Mouse (Mus musculus) liver, embryonic 12.5 days (tissue): Measurements from ENCODE around the gene Eif4g2. TPM values are rescaled to one million over a fixed set of nuclear protein-coding genes. Genes with fewer than 3 reads are reported as not detected.

Source experiments
- polyA plus RNA-seq: library from polyadenylated mRNA; unstranded; fragments of >200 nt; fragmentation: Nextera tagmentation; extraction: Ambion mirVana; gene quantifications from 2 replicates; pipeline ENCODE4 v1.2.1, GENCODE M21; 2016

Eif4g2 gene
- polyA plus RNA-seq, 1 experiment from 2014 or later, result 693 TPM

Other genes starting within 250 kb of the Eif4g2 start
- gene Rnf141, start 238.6 kb downstream of the Eif4g2 start, polyA plus RNA-seq, result 29.1 and 31.7 TPM in 2 replicates
- 26.7 and 28.6 TPM in 2 replicates for gene Lyve1, start 219.8 kb downstream of the Eif4g2 start, polyA plus RNA-seq
- 14.7 and 14.9 TPM in 2 replicates for gene Mrvi1, start 100.6 kb downstream of the Eif4g2 start, polyA plus RNA-seq
- gene Ctr9, start 54.1 kb downstream of the Eif4g2 start, polyA plus RNA-seq, result 40.3 and 40.5 TPM in 2 replicates